Mouse (Mus musculus) intestine, postnatal 0 days (tissue): ENCODE measurements around the gene 2010111I01Rik. TPM values are rescaled to one million over a fixed set of nuclear protein-coding genes. Genes with fewer than 3 reads are reported as not detected.

Experiments
- ATAC-seq: fragments of 200-750 bp; cut with Nextera tagmentation; 2 replicates; pipeline ENCODE4 v1.8.0; 2017; ENCODE audit warnings: mild to moderate bottlenecking, moderate TSS enrichment, moderate library complexity
- H3K27ac ChIP-seq: fragments of 300-500 bp; sonication (generic); 2 replicates; pipeline ENCODE4 v1.5.1; 2014; ENCODE audit warnings: mild to moderate bottlenecking, low read depth, low read length, moderate library complexity
- H3K27me3 ChIP-seq: fragments of 300-500 bp; sonication (generic); replicated peaks from 2 replicates; pipeline ENCODE4 v1.6.1; 2014; ENCODE audit warnings: low read length, mixed read lengths; ENCODE audit not compliant: control insufficient read depth, insufficient read depth
- H3K36me3 ChIP-seq: fragments of 300-500 bp; sonication (generic); 2 replicates; pipeline ENCODE4 v1.6.1; 2014; ENCODE audit warnings: mild to moderate bottlenecking, moderate library complexity; ENCODE audit not compliant: control insufficient read depth, insufficient read depth
- H3K4me1 ChIP-seq: fragments of 300-500 bp; sonication (generic); replicated peaks from 2 replicates; pipeline ENCODE4 v1.6.1; 2014; ENCODE audit warnings: antibody characterized with exemption, low read length, mixed read lengths; ENCODE audit not compliant: control insufficient read depth, insufficient read depth
- H3K4me2 ChIP-seq: fragments of 300-500 bp; sonication (generic); replicated peaks from 2 replicates; pipeline ENCODE4 v1.6.1; 2014; ENCODE audit warnings: low read depth, mild to moderate bottlenecking, moderate library complexity
- H3K4me3 ChIP-seq: fragments of 300-500 bp; sonication (generic); 2 replicates; pipeline ENCODE4 v1.5.1; 2014; ENCODE audit warnings: low read depth, low read length
- H3K9ac ChIP-seq: fragments of 300-500 bp; sonication (generic); 2 replicates; pipeline ENCODE4 v1.6.1; 2014; ENCODE audit warnings: mild to moderate bottlenecking, low read depth, low read length
- H3K9me3 ChIP-seq: fragments of 300-500 bp; sonication (generic); 2 replicates; pipeline ENCODE4 v1.6.1; 2016; ENCODE audit warnings: mixed run types; ENCODE audit not compliant: control insufficient read depth
- CTCF ChIP-seq: sonication (generic); IDR thresholded peaks from 2 replicates; pipeline ENCODE4 v1.5.1; 2016; ENCODE audit warnings: low read depth, mild to moderate bottlenecking, control low read depth, antibody characterized with exemption, moderate library complexity
- WGBS: fragments of 180-500 bp; shearing (Covaris S2); extraction: QIAGEN DNeasy Blood & Tissue Kit; methylation state at CpG from one replicate; pipeline ENCODE4 v1.1.7; 2014; 5-methylcytosine and 5-hydroxymethylcytosine counted together
- polyA plus RNA-seq: library from polyadenylated mRNA; unstranded; fragments of >200 nt; fragmentation: Nextera tagmentation; extraction: Ambion mirVana; gene quantifications from 2 replicates; pipeline ENCODE4 v1.2.1, GENCODE M21; 2015

Gene 2010111I01Rik
- polyA plus RNA-seq, 1 experiment from 2014 or later, result 72.7 TPM

DNA sequence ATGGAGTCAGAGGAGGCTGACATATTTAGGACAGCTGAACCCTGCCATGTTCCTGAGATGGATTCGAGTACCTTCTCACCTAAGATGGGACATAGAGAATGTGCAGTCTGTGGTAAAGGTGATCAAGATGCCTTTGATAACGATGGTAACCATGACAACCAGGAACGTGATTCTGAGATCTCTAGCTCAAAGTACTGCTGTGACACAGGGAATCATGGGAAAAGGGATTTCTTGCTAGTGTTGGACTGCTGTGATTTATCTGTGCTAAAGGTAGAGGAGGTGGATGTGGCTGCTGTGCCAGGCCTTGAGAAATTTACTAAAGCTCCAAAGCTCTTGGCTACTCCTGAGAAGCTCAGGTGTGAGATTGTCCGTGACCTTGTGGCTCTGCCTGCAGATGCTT lies 50.7 kb downstream of the 2010111I01Rik start:
- no peak overlapping the region for H3K4me2 ChIP-seq
- no peak overlapping the region for H3K27ac ChIP-seq
- no peak overlapping the region for H3K9ac ChIP-seq
- no peak for TF ChIP-seq CTCF
- H3K4me1 ChIP-seq, result no peaks in the 10 kb centered on the region
- no peaks in the 10 kb centered on the region for H3K36me3 ChIP-seq
- 73% methylated on average over 4 of the region's 4 CpGs for WGBS
- H3K27me3 ChIP-seq, result no peaks in the 10 kb centered on the region
- ATAC-seq, result no peak
- H3K4me3 ChIP-seq, result no peak overlapping the region
- H3K9me3 ChIP-seq, result no peaks in the 10 kb centered on the region

DNA sequence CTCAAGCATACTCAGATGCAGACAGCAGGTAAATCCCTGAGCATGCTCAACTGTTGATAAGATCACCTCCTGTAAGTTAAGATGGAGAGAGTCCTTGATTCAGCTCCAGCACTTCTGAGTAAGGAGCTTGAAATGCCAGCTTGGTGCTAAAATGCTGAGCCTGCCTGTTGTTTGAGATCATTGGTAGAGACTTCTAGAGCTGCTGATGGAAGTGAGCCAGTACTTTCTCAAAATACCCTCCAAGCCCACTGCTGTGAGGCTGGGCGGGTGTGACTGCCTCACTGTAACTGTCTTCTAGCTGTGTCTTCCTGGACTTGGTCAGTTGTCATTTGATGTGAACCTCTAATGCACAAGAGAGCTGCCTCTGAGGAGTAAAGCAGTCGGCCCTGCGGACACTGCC lies 51.4 kb downstream of the 2010111I01Rik start:
- H3K9me3 ChIP-seq, result no peaks in the 10 kb centered on the region
- no peak for TF ChIP-seq CTCF
- H3K4me1 ChIP-seq, result no peaks in the 10 kb centered on the region
- no peak overlapping the region for H3K4me3 ChIP-seq
- 87% methylated on average over 3 of the region's 3 CpGs for WGBS
- H3K27me3 ChIP-seq, result no peaks in the 10 kb centered on the region
- H3K9ac ChIP-seq, result no peak overlapping the region
- no peaks in the 10 kb centered on the region for H3K36me3 ChIP-seq
- no peak for ATAC-seq
- H3K4me2 ChIP-seq, result no peak overlapping the region
- H3K27ac ChIP-seq, result no peak overlapping the region

DNA sequence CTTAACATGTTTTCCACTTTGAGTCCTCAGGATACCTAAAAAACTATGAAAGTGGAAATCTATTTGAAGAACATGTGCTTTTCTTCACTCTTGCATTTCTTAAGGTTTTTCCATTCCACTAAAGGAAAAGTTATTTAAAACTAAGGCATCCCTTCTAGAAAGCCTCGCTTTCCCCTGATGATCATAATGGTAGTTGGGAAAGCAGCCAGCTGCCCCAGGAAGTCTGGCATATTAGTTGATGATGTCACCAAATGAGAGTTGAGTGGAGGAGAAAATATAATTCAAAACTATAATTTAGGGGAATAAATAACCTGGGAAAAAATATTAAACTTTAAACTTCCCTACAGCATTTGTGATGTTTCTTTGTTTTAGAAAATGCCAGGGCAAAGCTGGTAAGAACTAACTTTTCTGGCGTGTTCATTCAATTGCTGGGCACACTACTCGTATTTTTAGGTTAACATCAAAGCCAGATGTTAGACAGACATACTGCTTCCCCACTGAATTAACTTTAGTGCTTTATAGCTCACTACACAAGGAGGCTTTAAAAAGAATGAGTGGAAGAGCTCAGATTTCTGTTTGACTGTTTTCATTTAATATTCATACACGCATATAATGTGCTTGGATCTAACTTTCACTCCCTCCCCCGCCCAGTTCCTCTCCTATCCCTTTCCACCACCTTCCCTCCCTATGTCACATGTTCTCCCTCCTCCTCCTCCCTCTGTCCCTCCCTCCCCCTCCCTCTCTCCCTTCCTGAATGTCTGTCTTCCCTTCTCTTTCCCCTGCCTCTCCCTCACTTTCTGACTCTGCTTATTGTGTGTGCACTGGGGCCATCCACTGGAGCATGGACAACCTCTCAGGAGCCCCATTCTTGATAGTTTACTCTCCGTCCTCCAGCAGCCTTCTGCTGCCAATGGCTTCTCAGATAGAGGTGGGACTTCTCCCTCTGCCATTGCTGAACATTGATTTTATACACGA lies 58.8 kb downstream of the 2010111I01Rik start:
- no peak overlapping the region for H3K27ac ChIP-seq

DNA sequence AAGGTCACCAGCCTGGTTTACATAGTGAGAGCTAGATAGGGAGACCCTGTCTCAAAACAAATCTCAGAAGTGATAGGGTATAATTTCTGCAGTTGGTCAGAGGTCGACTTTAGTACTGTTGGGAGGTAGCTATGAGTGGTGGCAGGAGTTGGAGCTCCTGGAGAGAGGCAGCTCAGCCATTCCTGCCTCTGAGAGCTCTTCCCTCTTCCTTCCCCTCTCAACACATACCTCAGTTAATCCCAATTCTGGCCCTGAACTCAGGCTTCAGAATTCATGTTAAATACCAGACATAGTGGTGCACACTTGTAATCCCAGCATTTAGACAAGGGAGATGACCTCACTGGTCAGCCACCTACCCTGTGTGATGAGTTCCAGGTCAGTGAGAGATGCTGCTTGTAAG lies 65.3 kb downstream of the 2010111I01Rik start:
- Histone ChIP-seq H3K4me3 (no peak overlapping the region), H3K27me3 (no peaks in the 10 kb centered on the region), H3K9me3 (no peaks in the 10 kb centered on the region), H3K4me1 (no peaks in the 10 kb centered on the region), H3K4me2 (no peak overlapping the region), H3K9ac (no peak overlapping the region), H3K36me3 (no peaks in the 10 kb centered on the region), H3K27ac (no peak overlapping the region)
- 57% methylated on average over 1 of the region's 1 CpGs for WGBS
- ATAC-seq, result no peak
- no peak for TF ChIP-seq CTCF

More for the DNA sequence above, 58.8 kb downstream of the 2010111I01Rik start:
- Histone ChIP-seq H3K36me3 (no peaks in the 10 kb centered on the region), H3K9ac (no peak overlapping the region), H3K27me3 (no peaks in the 10 kb centered on the region), H3K4me1 (no peaks in the 10 kb centered on the region), H3K4me3 (no peak overlapping the region), H3K9me3 (no peaks in the 10 kb centered on the region), H3K4me2 (no peak overlapping the region)
- ATAC-seq, result no peak
- WGBS, result 56% methylated on average over 7 of the region's 7 CpGs
- no peak for TF ChIP-seq CTCF

DNA sequence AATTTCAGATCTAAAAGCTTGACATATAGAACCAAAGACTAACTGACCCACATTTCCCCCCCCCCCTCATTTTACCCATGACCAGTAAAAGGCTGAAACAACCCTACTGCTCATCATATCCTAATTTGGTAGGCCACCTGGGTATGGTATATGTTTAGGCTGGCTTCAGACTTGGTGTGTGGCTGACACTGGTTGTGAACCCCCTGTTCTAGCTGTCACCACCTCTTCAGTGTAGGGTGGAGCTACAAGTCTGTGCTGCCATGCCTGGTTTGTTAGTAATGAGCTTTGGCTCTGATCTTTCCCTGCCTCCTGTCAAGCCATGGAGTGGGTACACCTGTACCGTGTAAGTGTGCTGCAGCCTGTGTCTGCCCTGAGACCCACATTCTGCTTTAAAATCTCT lies 66.6 kb downstream of the 2010111I01Rik start:
- H3K36me3 ChIP-seq, result no peaks in the 10 kb centered on the region
- 93% methylated on average over 1 of the region's 1 CpGs for WGBS
- no peaks in the 10 kb centered on the region for H3K9me3 ChIP-seq
- H3K27ac ChIP-seq, result no peak overlapping the region
- no peak for TF ChIP-seq CTCF
- H3K9ac ChIP-seq, result no peak overlapping the region
- H3K4me3 ChIP-seq, result no peak overlapping the region
- no peak for ATAC-seq
- H3K4me1 ChIP-seq, result no peaks in the 10 kb centered on the region
- no peak overlapping the region for H3K4me2 ChIP-seq
- H3K27me3 ChIP-seq, result no peaks in the 10 kb centered on the region

DNA sequence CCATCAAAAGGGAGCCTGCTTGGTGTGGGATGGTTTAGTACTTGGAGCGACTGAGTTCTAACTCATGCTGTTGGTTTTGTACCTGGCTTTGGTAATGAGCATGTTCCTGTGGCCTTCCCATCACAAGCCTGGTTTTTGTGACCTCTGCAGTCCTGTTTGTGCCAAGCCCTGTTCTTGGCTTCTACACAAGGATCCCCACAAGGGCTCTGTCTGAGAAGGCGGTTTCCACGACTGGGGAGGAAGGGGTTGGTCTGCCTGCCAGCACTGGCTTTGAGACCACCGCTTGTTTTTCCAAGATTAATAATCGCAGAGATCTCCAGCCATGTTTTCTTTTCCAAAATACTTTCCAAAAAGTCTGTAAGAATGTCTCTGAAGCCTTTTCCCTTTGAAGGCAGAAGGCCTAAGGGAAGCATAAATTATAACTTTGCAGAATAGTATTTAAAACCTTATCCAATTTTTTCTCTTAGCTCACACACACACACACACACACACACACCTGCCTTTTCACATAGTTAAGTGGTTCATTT lies 67.7 kb downstream of the 2010111I01Rik start:
- H3K27me3 ChIP-seq, result no peaks in the 10 kb centered on the region
- H3K9me3 ChIP-seq, result no peaks in the 10 kb centered on the region
- H3K36me3 ChIP-seq, result no peaks in the 10 kb centered on the region
- H3K27ac ChIP-seq, result no peak overlapping the region
- TF ChIP-seq CTCF, result no peak
- ATAC-seq, result no peak
- H3K4me1 ChIP-seq, result no peaks in the 10 kb centered on the region
- no peak overlapping the region for H3K9ac ChIP-seq
- 78% methylated on average over 5 of the region's 5 CpGs for WGBS
- H3K4me2 ChIP-seq, result no peak overlapping the region
- no peak overlapping the region for H3K4me3 ChIP-seq
